Comparison of ENCODE assay signal across 28 mouse cellular contexts in genomic region chr19:5466916-5467500, GRCm38 (mm10). TPM values are rescaled to one million over a fixed set of nuclear protein-coding genes. Genes with fewer than 3 reads are reported as not detected.
"Had no signal": no experiment of that assay in that cellular context is flagged by ENCODE, and none has a peak within 500 bp of the region (broad histone marks: within the 10 kb centered on the region; RNA-seq: fewer than 3 reads in every experiment).

No protein-coding gene starts in this region.

- H3K9me3 ChIP-seq: liver, embryonic 13.5 days; megakaryocyte, embryonic 14.5 days; midbrain, embryonic 10.5 days; midbrain, embryonic 15.5 days; neural tube, embryonic 13.5 days had no signal

- H3K9ac ChIP-seq: liver, embryonic 13.5 days; midbrain, embryonic 15.5 days; neural tube, embryonic 13.5 days had no signal

- DNase-seq: kidney, adult 18-20 months; kidney, postnatal 10 days; kidney, postnatal 36 days; layer of hippocampus, postnatal 36 days; liver, embryonic 13.5 days; lung, adult 2 months; lung, postnatal 14 days; retina, postnatal 1 day; right cerebral cortex, postnatal 25 days had no signal

- ATAC-seq: inflammation-experienced regulatory T-cells, adult 6 months; intestine, embryonic 16.5 days; midbrain, embryonic 15.5 days had no signal

- H3K4me2 ChIP-seq: liver, embryonic 13.5 days; midbrain, embryonic 15.5 days; neural tube, embryonic 13.5 days had no signal

- H3K27me3 ChIP-seq: liver, embryonic 13.5 days; midbrain, embryonic 15.5 days; neural tube, embryonic 13.5 days had no signal

- H3K27ac ChIP-seq: left cerebral cortex, adult 2 months; liver, embryonic 13.5 days; macrophage; midbrain, embryonic 10.5 days; midbrain, embryonic 15.5 days; neural tube, embryonic 13.5 days; stomach, postnatal 0 days had no signal

- H3K4me3 ChIP-seq: left cerebral cortex, adult 2 months; liver, embryonic 13.5 days; megakaryocyte, embryonic 14.5 days; midbrain, embryonic 10.5 days; midbrain, embryonic 15.5 days; neural tube, embryonic 13.5 days had no signal

RNA-seq across cellular contexts. Expression of gene Ctsw, which starts 1.3 kb away (rescaled TPM):
- total RNA-seq: layer of hippocampus, postnatal 36 days had no signal

RNA-seq across cellular contexts. Expression of gene Fosl1, which starts 19.7 kb away (rescaled TPM):
- total RNA-seq: layer of hippocampus, postnatal 10 days; layer of hippocampus, postnatal 36 days; left cerebral cortex, postnatal 10 days; left cerebral cortex, postnatal 36 days; liver, adult 2 months; neutrophil, adult 5-6 weeks had no signal
- polyA plus RNA-seq: inflammation-experienced regulatory T-cells, adult 6 months; intestine, embryonic 16.5 days; kidney, embryonic 14.5 days; limb, embryonic 11.5 days; liver, adult 2 months; liver, embryonic 13.5 days; liver, embryonic 16.5 days; lung, embryonic 16.5 days; macrophage; midbrain, embryonic 10.5 days; midbrain, embryonic 15.5 days; stomach, embryonic 14.5 days had no signal
